Mouse (Mus musculus) B cell, adult 2 months (primary cell): ENCODE results near the gene Styk1.
A peak's percentile ranks its signal among the peaks of the same experiment; 100 is the strongest.

Experiments
- DNase-seq, 2 experiments: peaks; one replicate each; pipeline ENCODE4 v3.0.0; 2022

The Styk1 gene

GRCm38 (mm10) chr6:131367101-131367500 is 13.7 kb upstream of the Styk1 start:
- DNase-seq, result peak in 1 of 2 experiments; percentile 12

- no peak for DNase-seq
Measured at GRCm38 (mm10) chr6:131364353-131364752, 11.0 kb upstream of the Styk1 start.

GRCm38 (mm10) chr6:131362987-131363765 is 9.8 kb upstream of the Styk1 start:
- no peak for DNase-seq

GRCm38 (mm10) chr6:131360693-131361092 is 7.3 kb upstream of the Styk1 start:
- peak; percentile 40 to 48 for DNase-seq

- no peak for DNase-seq
Measured at GRCm38 (mm10) chr6:131359543-131359942, 6.1 kb upstream of the Styk1 start.

GRCm38 (mm10) chr6:131354913-131355312 is 1.5 kb upstream of the Styk1 start:
- no peak for DNase-seq

- DNase-seq, result no peak
Measured at GRCm38 (mm10) chr6:131347026-131347425, 6.4 kb downstream of the Styk1 start.

- DNase-seq, result no peak
Measured at GRCm38 (mm10) chr6:131344346-131344745, 9.1 kb downstream of the Styk1 start.

GRCm38 (mm10) chr6:131340082-131340481 is 13.3 kb downstream of the Styk1 start:
- DNase-seq, result no peak

- DNase-seq, result no peak
Measured at GRCm38 (mm10) chr6:131339309-131339708, 14.1 kb downstream of the Styk1 start.

GRCm38 (mm10) chr6:131338787-131339186 is 14.6 kb downstream of the Styk1 start:
- no peak for DNase-seq

- no peak for DNase-seq
Measured at GRCm38 (mm10) chr6:131327076-131327475, 26.3 kb downstream of the Styk1 start.

GRCm38 (mm10) chr6:131321854-131322639 is 31.4 kb downstream of the Styk1 start:
- no peak for DNase-seq

GRCm38 (mm10) chr6:131316155-131317101 is 37.0 kb downstream of the Styk1 start:
- no peak for DNase-seq

GRCm38 (mm10) chr6:131308031-131308430 is 45.4 kb downstream of the Styk1 start:
- DNase-seq, result no peak

GRCm38 (mm10) chr6:131304776-131305175 is 48.6 kb downstream of the Styk1 start:
- DNase-seq, result no peak

- no peak for DNase-seq
Measured at GRCm38 (mm10) chr6:131298531-131298930, 54.9 kb downstream of the Styk1 start.

- DNase-seq, result no peak
Measured at GRCm38 (mm10) chr6:131294435-131295112, 58.8 kb downstream of the Styk1 start.

- DNase-seq, result peak in 1 of 2 experiments; percentile 6
Measured at GRCm38 (mm10) chr6:131293916-131294315, 59.5 kb downstream of the Styk1 start.

- peak; percentile 93 to 94 for DNase-seq
Measured at GRCm38 (mm10) chr6:131292991-131293788, 60.2 kb downstream of the Styk1 start, which contains the start of gene Magohb. Magohb (minus strand) TSS chr6:131293244.
